Mouse (Mus musculus) olfactory bulb, adult 2 months (tissue): Measurements from ENCODE around the gene Hoxb13. TPM values are rescaled to one million over a fixed set of nuclear protein-coding genes. Genes with fewer than 3 reads are reported as not detected.

Experiments used
- H3K27ac ChIP-seq: fragments of 200-500 bp; 2 replicates; pipeline ENCODE4 v1.5.1; 2012; ENCODE audit warnings: low read depth, low read length; ENCODE audit not compliant: insufficient read depth
- H3K4me1 ChIP-seq: fragments of 200-500 bp; 2 replicates; pipeline ENCODE4 v1.6.1; 2012; ENCODE audit warnings: low read length; ENCODE audit not compliant: control insufficient read depth, insufficient read depth
- H3K4me3 ChIP-seq: fragments of 200-500 bp; 2 replicates; pipeline ENCODE4 v1.5.1; 2012; ENCODE audit warnings: mild to moderate bottlenecking, low read depth, low read length, moderate library complexity; ENCODE audit not compliant: insufficient read depth
- CTCF ChIP-seq: fragments of 200-500 bp; IDR thresholded peaks from 2 replicates; pipeline ENCODE4 v1.5.1; 2012; ENCODE audit warnings: low read depth, mild to moderate bottlenecking, low read length, moderate library complexity; ENCODE audit not compliant: insufficient read depth
- POLR2A ChIP-seq: fragments of 200-500 bp; IDR thresholded peaks from 2 replicates; pipeline ENCODE4 v1.6.1; 2012; ENCODE audit warnings: mild to moderate bottlenecking, low read depth, low read length, moderate library complexity; ENCODE audit not compliant: insufficient read depth
- WGBS: fragments of 180-500 bp; shearing (Covaris S2); methylation state at CpG from one replicate; pipeline ENCODE4 v1.1.7; 2018; 5-methylcytosine and 5-hydroxymethylcytosine counted together
- polyA plus RNA-seq: library from polyadenylated mRNA; stranded (reverse); fragments of >200 nt; gene quantifications from 2 replicates; pipeline ENCODE4 v1.2.4, GENCODE M21; 2012; ENCODE audit warnings: low replicate concordance; ENCODE audit not compliant: missing spikeins, insufficient read depth, insufficient read length

Gene Hoxb13
- polyA plus RNA-seq, 1 experiment: not detected

DNA sequence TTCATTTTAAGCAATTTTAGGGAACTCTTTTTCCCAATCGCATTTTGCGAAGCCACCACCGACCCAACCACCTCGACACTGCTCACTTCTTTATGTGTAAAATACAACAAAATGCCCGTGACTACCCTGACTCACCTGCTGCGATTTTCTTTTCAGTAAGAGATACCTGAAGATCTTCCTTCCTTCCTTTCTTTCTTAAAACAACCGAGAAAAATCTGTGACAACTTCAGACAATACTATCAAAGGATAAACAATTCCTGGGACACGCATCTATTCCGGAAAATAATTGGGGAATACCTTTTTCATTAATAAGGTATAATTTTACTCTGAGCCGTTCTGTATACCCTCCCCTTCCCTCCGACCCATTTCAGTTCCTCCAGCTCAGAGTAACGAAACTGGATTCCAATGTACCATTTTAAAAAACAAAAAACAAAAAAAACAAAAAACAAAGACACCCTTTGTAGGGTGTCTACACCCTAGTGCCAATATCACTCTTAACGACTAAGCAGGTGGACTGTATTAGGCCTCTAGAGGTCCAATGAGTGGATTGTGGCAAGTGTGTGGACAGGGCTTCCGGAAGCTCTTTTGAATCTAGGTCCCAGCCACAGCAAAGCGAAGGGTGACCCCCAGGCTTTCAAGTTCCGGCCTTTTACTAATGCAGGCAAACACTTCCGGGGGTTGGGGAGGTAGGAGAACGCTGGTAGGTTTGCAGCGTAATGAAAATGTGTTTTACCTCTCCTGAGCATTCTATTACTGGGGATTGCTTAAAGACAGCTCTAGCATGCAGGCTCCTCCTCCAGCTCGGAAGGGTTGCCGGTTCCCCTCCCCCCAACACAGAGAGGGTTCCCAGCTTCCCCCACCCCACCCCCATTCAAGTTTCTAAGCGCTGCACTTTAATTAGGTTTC lies 5.3 kb downstream of the Hoxb13 start:
- TF ChIP-seq POLR2A (no peak), CTCF (no peak)
- H3K4me3 ChIP-seq: no peak overlapping the region
- H3K27ac ChIP-seq: no peak overlapping the region
- no peaks in the 10 kb centered on the region for H3K4me1 ChIP-seq
- 4% methylated on average over 22 of the region's 22 CpGs for WGBS

DNA sequence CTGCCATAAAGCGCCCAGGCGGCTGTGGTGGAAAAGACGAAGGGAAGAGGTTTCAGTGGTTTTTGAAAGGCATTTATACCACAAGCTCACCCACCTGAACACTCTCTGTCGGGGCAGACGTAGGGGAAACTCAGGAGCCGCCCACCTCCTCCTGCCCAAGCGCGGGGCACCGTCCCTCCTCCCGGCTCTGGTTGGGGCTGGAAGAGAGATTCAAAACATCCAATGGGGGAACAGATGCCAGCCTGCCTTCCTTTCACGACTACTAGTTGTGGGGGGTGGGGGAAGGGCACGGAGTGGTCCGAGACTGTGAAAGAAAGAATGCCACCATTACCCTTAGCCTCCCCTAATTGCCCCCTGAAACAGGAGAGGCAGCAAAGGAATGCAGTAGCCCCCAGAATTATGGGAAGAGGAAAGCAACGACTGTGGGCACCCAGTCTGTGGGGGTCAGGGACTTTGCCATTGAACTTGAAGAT lies 6.1 kb downstream of the Hoxb13 start:
- Histone ChIP-seq H3K4me1 (no peaks in the 10 kb centered on the region), H3K4me3 (no peak overlapping the region), H3K27ac (no peak overlapping the region)
- WGBS: 2% methylated on average over 14 of the region's 14 CpGs
- TF ChIP-seq CTCF: no peak
- TF ChIP-seq POLR2A: no peak

DNA sequence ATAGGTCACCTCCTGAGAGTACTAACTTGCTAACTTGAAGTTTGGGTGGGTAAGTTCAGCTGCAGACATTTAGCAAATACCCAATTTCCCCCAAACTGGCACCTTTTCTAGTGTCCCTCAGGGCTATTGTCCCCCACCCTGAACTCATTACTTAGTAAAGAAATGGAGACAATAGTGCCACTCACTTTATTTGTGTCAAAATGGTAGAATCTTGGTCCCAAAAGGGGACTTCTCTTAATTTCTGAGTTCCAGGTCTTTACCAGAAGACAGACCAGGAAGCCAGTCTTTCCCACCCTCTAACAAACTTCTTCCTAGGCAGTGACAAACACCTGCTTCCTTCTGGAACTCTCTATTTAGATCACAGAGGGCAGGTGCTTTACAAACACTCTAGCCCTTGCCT lies 7.6 kb downstream of the Hoxb13 start:
- TF ChIP-seq CTCF (no peak), POLR2A (no peak)
- Histone ChIP-seq H3K4me1 (no peaks in the 10 kb centered on the region), H3K27ac (no peak overlapping the region), H3K4me3 (no peak overlapping the region)

DNA sequence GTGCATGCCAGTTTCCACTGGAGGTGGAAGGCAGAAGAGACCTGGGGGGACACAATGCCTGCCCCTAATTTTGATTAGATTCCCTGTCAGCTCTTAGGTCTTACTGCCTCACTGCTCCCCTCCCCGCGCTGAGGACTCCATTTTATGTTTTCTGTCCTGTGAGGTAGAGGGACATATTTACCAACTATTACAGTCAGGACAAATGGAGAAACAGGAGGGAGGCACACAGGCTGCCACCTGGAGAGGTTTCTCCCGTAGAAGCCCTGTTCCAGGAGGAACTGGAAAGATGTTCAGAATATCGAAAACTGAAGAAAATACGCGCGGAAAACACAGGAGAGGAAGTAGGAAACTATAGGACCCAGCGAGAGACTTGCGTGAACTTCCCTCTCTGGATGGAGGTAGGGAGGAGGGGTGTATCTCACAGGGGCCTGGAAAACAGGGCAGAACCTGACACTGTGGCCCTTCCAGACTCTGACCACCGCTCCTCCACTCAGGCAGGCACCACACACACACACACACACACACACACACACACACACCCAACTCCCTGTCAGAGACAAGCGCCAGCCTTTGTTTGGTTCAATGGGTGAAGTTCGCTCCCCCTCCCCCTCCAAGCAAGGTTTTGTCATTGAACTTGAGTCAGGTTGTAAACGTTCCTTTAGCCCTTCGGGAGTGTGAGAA lies 8.4 kb downstream of the Hoxb13 start:
- no peaks in the 10 kb centered on the region for H3K4me1 ChIP-seq
- H3K27ac ChIP-seq: no peak overlapping the region
- TF ChIP-seq CTCF: no peak
- no peak for TF ChIP-seq POLR2A
- H3K4me3 ChIP-seq: no peak overlapping the region
- 3% methylated on average over 14 of the region's 14 CpGs for WGBS

DNA sequence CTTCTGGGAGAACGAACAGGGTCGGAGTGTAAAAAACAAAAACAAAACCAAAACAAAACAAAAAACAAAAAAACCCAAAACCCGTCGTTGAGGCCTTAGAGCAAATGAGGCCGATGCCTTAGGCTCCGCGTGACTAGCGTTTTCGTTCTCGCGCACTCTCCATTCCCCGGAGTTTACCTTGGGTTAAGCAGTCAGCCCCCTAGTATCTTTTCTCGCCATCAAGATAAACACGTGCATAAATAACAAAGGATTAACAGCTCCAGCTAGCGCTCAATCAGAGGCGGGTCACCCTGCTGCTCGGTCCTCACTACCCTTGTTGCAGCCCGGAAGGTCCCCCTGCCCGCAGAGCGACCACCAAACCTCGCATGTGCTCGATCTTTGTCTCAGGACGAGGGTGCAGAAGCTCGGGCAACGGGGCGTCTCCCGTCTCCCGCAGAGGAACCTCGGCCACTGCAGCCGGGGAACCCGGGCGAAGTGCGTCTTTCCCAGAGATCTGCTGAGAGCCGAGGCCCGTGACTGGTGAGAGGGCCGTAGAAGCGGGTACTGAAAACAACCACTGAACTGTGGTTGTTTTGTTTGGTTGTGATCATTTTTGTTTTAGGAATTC lies 9.2 kb downstream of the Hoxb13 start:
- Histone ChIP-seq H3K4me3 (no peak overlapping the region), H3K27ac (no peak overlapping the region), H3K4me1 (no peaks in the 10 kb centered on the region)
- WGBS: 2% methylated on average over 37 of the region's 37 CpGs
- TF ChIP-seq POLR2A (no peak), CTCF (no peak)

DNA sequence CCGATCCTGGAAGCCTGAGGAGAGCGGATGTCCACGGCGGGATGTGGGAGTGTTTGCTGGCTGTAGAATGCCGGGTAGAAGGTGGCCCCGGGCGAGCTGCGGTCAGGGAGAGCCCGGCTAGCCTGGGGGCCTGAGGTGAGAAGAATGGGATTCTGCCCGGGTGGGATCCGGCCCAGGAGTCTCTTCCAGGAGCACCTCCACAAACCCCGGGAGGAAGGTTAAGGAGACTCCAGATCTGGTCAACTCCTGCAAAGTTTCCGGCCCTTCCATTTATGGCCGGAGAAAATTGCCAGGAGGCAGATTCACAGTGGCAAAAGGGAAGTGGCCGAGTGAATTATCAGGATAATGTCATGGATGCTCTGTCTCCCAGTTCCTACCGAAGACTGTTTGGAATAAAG lies 9.7 kb downstream of the Hoxb13 start:
- TF ChIP-seq POLR2A (no peak), CTCF (no peak)
- no peak overlapping the region for H3K27ac ChIP-seq
- no peak overlapping the region for H3K4me3 ChIP-seq
- WGBS: 2% methylated on average over 16 of the region's 16 CpGs
- no peaks in the 10 kb centered on the region for H3K4me1 ChIP-seq

DNA sequence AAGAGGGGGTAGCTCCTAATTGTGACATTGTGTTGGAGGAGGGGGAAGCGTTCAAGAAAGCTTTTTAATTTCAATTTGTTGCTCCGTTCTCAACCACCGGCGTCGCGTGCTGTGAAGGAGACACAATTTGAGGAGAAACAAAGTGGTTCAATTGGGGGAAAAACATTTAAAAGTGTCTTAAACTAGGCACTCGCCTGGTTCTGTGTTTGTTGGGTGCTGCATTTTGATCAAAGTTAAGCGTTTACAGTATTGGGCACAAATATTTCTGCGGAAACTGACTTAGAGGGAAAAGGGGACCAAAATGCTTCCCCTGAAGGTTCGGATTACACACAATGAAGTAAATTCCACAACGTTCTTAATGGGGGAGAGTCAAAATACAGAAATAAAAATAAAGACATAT lies 10.2 kb downstream of the Hoxb13 start:
- no peak overlapping the region for H3K4me3 ChIP-seq
- 4% methylated on average over 11 of the region's 11 CpGs for WGBS
- TF ChIP-seq POLR2A (no peak), CTCF (no peak)

DNA sequence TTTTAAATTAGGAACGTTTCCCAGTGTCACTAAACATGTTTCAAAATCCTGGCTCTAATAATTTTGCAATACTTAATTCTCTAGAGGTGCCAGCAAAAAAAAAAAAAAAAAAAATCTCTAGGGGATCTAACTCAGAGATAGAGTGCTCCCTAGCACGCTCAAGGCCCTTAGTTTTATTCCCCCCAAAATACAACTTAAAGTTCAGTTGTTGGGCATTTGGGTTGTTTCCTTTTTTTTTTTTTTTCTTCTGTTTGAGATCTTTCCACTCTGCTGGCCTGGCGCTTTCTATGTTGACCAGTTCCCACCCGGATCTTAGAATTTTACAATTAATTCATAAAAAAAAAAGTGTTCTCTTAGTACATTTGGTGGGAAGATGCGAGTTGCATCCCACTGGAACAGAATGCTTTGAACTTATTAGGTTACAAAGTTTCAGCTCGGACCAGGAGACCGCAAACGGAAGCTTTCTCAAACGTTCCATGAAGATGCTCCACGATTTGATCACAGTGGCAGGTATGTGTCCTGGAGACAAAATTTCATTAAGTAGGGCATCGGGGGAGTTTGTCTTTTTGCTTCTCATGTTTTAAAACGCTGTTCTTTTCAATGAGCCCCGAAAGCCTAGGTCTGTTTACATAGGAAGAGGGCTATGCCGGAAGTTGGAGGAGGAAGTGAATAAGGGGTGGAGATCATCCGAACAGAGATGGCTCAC lies 11.5 kb downstream of the Hoxb13 start:
- Histone ChIP-seq H3K4me1 (no peaks in the 10 kb centered on the region), H3K4me3 (no peak overlapping the region), H3K27ac (no peak overlapping the region)
- WGBS: 7% methylated on average over 15 of the region's 15 CpGs
- TF ChIP-seq POLR2A (no peak), CTCF (no peak)

More for the DNA sequence above, 10.2 kb downstream of the Hoxb13 start:
- Histone ChIP-seq H3K4me1 (no peaks in the 10 kb centered on the region), H3K27ac (no peak overlapping the region)

DNA sequence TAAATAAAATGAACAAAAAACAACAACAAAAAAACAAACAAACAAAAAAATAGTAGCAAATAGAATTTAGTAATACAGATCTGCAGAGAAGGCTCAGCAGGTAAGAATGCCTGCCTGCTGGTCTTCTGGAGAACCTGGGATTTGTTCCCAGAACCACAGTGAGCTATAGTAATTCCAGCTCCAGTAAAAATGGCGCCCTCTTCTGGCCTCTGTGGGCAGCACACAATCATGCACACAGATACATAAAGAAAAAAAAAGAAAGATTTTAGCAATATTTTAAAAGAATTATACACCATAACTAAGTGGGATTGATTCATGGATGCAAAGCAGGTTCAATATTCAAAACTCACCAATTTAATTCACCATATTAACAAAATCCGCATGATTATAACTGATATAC lies 29.7 kb downstream of the Hoxb13 start:
- WGBS: 42% methylated on average over 2 of the region's 2 CpGs
- H3K27ac ChIP-seq: no peak overlapping the region
- TF ChIP-seq POLR2A: no peak
- H3K4me3 ChIP-seq: no peak overlapping the region
- no peaks in the 10 kb centered on the region for H3K4me1 ChIP-seq
